Mouse (Mus musculus): Measurements from ENCODE around the gene Stra8. TPM values are rescaled to one million over a fixed set of nuclear protein-coding genes. Genes with fewer than 3 reads are reported as not detected.

The Stra8 gene
- not detected for total RNA-seq (2021)
- long read RNA-seq, experiment 1, result 0 reads
- long read RNA-seq, experiment 2, result 0 reads

- no peak for DNase-seq
These were observed at the start of gene Stra8 for GRCm38 (mm10) chr6:34919956-34920355. Gene Stra8, plus strand, starts transcription at chr6:34920163.

- DNase-seq, result no peak
These were observed 49.2 kb upstream of the Stra8 start for GRCm38 (mm10) chr6:34870724-34871123.

GRCm38 (mm10) chr6:34871929-34872328, 48.0 kb upstream of the Stra8 start:
- no peak for DNase-seq

GRCm38 (mm10) chr6:34872871-34873270, 47.1 kb upstream of the Stra8 start:
- DNase-seq, result peak; percentile 3

GRCm38 (mm10) chr6:34874101-34874921, 45.7 kb upstream of the Stra8 start:
- peak; percentile 55 for DNase-seq

GRCm38 (mm10) chr6:34875268-34875761, 44.6 kb upstream of the Stra8 start:
- DNase-seq, result peak; percentile 10

- DNase-seq, result peak; percentile 16
These were observed 43.8 kb upstream of the Stra8 start for GRCm38 (mm10) chr6:34875966-34876834.

GRCm38 (mm10) chr6:34876835-34877156, 43.2 kb upstream of the Stra8 start:
- no peak for DNase-seq

GRCm38 (mm10) chr6:34877509-34878321, 42.2 kb upstream of the Stra8 start, which contains the start of gene Cyren:
Gene Cyren, minus strand, starts transcription at chr6:34878060.
- DNase-seq, result peak; percentile 93

- DNase-seq, result no peak
These were observed 40.7 kb upstream of the Stra8 start for GRCm38 (mm10) chr6:34879101-34879740.

- no peak for DNase-seq
These were observed 40.0 kb upstream of the Stra8 start for GRCm38 (mm10) chr6:34879911-34880475.

GRCm38 (mm10) chr6:34884724-34885123, 35.2 kb upstream of the Stra8 start:
- DNase-seq, result no peak

- no peak for DNase-seq
These were observed 32.7 kb upstream of the Stra8 start for GRCm38 (mm10) chr6:34887131-34887850.

GRCm38 (mm10) chr6:34889185-34889584, 30.8 kb upstream of the Stra8 start:
- no peak for DNase-seq

- no peak for DNase-seq
These were observed 24.4 kb upstream of the Stra8 start for GRCm38 (mm10) chr6:34895569-34895968.

GRCm38 (mm10) chr6:34896168-34896780, 23.7 kb upstream of the Stra8 start:
- no peak for DNase-seq

GRCm38 (mm10) chr6:34899127-34899526, 20.8 kb upstream of the Stra8 start:
- no peak for DNase-seq

- no peak for DNase-seq
These were observed 19.0 kb upstream of the Stra8 start for GRCm38 (mm10) chr6:34900990-34901389.

GRCm38 (mm10) chr6:34901911-34902444, 18.0 kb upstream of the Stra8 start:
- DNase-seq, result no peak

GRCm38 (mm10) chr6:34902578-34902977, 17.4 kb upstream of the Stra8 start:
- no peak for DNase-seq
